Mouse (Mus musculus): ENCODE measurements around the gene Ednra.
A peak's percentile ranks its signal among the peaks of the same experiment; 100 is the strongest.
"Not testable (repeated sequence)": the region's sequence is repeated elsewhere in the genome, so short reads cannot be mapped to it uniquely, and the experiment has no call there.

The Ednra gene

GRCm38 (mm10) chr8:77717036-77717435 lies 7.2 kb downstream of the Ednra start:
- no peak for DNase-seq (ENCODE audit: low spot score in 2 of 2)

DNA sequence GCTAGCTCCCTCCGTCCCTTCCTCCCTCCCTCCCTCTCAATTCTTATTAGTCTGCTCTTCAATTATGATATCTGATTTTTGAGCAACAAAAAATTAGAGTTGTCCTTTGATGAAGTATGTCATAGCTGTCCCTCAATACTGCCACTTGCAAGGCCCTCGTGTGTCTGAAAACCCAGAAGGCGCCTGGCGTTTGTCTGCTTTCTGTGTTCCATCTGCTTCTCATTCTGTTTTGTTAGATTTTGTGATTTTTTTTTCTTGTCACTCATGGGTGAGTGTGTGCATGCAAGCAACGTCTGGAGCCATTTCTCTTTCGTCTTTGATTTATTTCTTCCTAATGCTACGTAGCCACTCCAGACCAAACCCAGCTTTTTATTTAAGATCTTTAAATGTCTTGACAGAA lies 9.8 kb downstream of the Ednra start:
- DNase-seq (ENCODE audit: low spot score in 2 of 2) = no peak

GRCm38 (mm10) chr8:77713688-77714087 lies 10.6 kb downstream of the Ednra start:
- DNase-seq (ENCODE audit: low spot score in 2 of 2) = no peak

DNA sequence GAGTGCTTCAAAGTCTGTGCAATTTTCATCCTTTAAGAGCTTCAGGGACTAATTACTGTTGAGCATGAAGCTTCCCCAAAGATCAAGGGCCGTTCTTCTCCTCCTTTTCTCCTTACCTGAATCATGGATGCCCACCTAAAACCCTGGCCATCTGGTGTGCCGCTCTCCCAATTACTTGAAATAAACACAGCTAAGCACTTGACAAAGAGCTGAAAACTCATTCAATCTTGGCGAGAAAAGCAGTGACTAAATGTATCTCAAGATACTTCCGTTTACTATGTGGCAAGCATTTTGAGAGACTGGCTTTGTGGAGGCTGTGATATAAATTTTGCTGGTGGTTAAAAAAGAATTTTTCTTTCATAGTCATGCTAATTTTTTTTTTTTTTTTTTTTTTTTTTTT lies 19.5 kb downstream of the Ednra start:
- peak in 1 of 2 experiments; percentile 3 for DNase-seq (ENCODE audit: low spot score in 2 of 2)

DNA sequence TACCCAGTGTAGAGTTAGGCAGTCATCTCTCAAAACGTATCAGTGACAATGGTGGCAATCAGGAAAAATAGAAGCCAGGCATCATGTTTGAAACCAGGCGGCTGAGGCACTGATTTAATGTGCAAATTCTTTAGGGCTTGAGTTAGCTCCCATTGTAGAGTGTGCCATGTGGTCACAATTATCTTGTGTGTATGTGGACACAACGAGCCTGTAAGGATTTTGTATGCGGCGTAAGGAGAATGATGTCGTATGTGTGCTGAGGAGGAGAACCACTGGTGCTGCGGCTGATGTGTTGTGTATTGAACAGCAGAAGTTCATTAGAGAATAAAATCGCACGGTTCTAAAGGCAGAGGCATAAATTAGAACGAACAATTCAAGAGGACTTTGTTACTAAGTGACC lies 26.2 kb downstream of the Ednra start:
- no peak for DNase-seq (ENCODE audit: low spot score in 2 of 2)

- no peak for DNase-seq (ENCODE audit: low spot score in 2 of 2)
Observed at GRCm38 (mm10) chr8:77696182-77696581, 28.1 kb downstream of the Ednra start.

GRCm38 (mm10) chr8:77695486-77696058 lies 28.7 kb downstream of the Ednra start:
- DNase-seq (ENCODE audit: low spot score in 2 of 2) = no peak

DNA sequence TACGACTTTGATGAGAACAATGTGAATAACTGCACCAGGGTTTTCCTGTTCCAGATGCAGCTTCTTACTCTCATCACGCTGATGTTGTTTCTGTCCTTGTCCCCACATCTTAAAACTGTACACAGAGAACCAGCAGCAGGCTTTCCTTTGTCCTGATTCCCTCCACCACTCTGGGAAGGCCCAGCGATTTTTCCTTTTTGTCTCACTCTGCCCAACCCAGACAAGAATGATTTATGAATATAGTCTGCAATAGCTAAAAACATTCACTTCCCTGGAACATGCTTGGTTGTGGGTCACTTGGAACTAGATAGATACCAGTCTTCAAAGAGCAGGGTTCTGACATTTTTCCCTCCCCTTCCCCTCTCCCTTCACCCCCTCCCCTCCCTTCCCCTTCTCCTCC lies 29.2 kb downstream of the Ednra start:
- no peak for DNase-seq (ENCODE audit: low spot score in 2 of 2)

- no peak for DNase-seq (ENCODE audit: low spot score in 2 of 2)
Observed at GRCm38 (mm10) chr8:77694588-77694987, 29.7 kb downstream of the Ednra start.

GRCm38 (mm10) chr8:77689421-77690059 lies 34.7 kb downstream of the Ednra start:
- DNase-seq (ENCODE audit: low spot score in 2 of 2) = not testable (repeated sequence)

- DNase-seq (ENCODE audit: low spot score in 2 of 2) = no peak
Observed at GRCm38 (mm10) chr8:77688978-77689377, 35.3 kb downstream of the Ednra start.

GRCm38 (mm10) chr8:77684372-77684771 lies 39.9 kb downstream of the Ednra start:
- DNase-seq (ENCODE audit: low spot score in 2 of 2) = no peak

GRCm38 (mm10) chr8:77683356-77684106 lies 40.7 kb downstream of the Ednra start:
- DNase-seq (ENCODE audit: low spot score in 2 of 2) = no peak

- DNase-seq (ENCODE audit: low spot score in 2 of 2) = no peak
Observed at GRCm38 (mm10) chr8:77682008-77682934, 42.0 kb downstream of the Ednra start.

DNA sequence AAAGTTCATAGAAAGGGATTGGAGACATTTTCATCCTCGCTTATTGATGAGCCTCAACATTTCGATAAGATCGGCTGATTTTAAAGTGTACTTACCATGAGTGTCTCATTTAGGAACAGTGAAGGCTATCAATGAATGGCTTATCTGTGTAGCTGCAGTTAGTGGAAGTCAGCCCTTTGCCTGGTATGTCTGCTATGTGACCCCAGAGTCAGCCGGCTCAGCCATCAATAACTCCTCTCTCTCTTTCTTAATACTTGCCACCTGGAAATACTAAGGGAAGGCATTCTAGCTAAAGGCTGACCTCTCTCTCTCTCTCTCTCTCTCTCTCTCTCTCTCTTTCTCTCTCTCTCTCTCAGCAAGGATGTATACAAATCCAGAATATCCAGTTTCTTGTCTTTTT lies 52.2 kb downstream of the Ednra start:
- DNase-seq (ENCODE audit: low spot score in 2 of 2) = no peak

DNA sequence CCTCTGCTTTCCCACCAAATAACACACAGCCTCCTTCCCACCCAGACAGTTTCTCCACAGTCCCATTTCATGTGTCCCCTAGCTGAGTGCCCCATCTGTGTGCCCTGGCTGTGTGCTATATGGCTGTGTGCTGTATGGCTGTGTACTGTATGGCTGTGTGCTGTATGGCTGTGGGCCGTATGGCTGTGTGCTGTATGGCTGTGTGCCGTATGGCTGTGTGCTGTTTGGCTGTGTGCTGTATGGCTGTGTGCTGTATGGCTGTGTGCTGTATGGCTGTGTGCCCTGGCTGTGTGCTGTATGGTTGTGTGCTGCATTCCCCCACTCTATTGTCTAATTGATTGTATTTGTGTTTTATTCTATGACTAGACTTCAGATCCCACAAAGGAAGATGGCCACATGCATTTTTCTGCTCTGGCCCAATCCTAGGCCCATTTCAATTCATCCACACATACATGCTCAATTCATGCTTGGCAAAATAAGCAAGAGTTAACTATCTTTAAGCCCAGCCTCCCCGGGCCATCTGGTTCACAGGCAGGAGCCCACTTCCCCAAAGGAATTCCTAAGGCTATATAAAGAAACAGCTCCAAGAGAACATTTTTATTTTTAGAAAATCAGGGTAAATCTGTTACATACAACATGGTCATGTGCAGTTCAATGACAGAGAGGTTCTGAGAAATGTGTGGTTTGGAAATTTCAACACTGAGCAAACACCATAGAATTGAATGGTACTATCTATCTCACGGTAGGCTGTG lies 53.5 kb downstream of the Ednra start:
- DNase-seq (ENCODE audit: low spot score in 2 of 2) = no peak

DNA sequence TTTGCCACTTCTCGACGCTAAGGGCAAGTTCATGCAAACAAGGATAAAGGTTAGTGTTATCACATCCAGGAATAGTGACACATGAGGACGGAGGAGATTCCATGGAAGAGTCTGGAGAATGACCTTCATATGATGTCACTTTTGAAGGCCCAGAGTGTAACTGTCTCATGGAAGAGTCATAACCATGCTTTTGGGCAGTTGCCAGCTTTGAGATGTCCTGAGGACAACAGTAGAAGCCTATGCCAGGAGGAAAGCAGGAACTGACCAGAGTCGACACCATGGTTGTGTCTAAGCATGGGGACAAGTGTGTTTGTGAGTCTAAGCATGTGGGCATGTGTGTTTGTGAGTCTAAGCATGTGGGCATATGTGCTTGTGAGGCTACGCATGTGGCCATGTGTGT lies 56.3 kb downstream of the Ednra start:
- no peak for DNase-seq (ENCODE audit: low spot score in 2 of 2)

DNA sequence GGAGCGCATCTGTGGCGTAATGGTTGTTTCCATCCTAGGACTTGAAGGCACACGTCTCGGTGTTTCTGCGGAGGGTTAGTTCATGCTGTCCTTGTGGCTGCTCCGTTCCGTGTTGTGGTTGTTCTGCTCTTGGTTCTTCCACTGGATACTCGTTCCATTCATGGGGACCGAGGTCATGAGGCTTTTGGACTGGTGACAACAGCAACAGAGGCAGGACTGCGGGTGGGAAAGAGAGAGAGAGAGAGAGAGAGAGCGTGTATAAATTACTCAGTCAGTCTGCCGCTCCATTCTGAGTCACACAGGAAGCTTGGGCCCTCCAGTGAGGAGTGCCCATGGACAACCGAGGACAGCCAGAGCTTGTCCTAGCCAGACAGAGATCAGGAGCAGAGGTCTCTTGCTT lies 59.4 kb downstream of the Ednra start:
- no peak for DNase-seq (ENCODE audit: low spot score in 2 of 2)

DNA sequence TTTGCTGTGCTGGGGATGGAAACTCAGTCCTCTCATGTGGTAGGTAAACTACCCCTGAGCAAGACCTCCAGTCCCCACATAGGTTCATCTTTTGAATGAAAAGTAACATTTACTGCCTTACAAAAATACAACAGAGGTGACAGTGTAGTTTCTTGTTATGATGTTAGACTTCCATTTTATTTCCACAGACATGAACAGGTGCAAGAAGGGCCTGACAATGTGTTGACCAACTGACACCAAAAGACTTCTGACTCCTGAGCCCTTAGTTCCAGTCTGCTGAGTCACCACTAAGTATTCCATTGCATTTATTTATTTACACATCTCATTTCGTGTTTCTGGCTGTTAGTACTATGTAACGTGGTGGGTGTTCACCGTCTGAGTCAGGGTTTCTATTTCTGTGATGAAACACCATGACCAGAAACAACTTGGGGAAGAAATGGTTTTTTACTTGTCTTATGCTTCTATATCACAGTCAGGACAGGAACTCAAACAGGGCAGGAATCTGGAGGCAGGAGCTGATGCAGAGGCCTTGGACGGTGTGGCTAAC lies 64.7 kb downstream of the Ednra start:
- DNase-seq (ENCODE audit: low spot score in 2 of 2) = no peak

DNA sequence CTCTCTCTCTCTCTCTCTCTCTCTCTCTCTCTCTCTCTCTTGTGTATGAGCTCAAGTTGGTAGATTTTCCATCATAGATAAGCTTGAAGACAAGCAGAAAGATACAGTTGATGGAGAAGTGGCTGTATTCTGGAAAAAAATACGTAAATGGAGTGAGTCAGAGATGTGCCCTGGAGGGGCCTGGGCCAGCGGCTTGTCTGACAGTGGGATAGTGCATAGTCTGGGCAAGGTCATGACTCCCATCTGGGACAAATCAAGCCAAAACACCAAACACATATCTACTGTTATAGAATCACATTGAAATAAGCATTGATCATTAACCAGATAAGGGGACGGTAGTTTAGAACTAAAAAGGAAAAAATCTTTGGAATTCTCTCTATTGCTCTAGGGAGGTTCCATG lies 65.9 kb downstream of the Ednra start:
- no peak for DNase-seq (ENCODE audit: low spot score in 2 of 2)

DNA sequence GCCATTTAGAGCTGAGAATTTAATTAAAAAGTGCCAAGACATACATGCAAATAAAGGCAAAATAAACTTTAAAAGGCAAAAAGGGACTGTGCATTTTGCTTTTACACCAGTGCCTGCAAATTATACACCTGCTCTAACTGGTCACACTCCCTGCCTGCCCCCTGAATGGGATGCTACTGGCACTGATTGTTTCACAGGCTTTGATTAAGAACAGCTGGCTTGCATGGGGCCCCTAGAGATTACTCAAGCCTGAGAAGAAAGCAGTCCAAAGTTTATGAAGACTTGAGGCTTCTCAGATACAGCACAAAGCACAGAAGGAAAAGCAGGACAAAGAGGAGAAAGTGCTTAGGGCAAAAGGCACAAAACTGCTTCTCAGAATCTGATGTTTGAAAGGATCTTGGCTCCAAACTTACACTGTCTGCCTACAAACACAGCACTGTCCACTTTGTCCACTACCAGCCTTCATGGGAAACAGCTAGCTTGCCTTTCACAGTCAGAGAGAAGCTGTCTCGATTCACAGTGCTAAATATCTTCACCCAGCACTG lies 73.5 kb downstream of the Ednra start:
- no peak for DNase-seq (ENCODE audit: low spot score in 2 of 2)
